Mouse (Mus musculus): ENCODE data around the gene Dab2ip.

Gene Dab2ip

GRCm38 (mm10) chr2:35654795-35655194 is 96.7 kb downstream of the Dab2ip start:
- DNase-seq (ENCODE audit: extremely low read depth, low read depth) = no peak

- DNase-seq (ENCODE audit: extremely low read depth, low read depth) = no peak
Observed at GRCm38 (mm10) chr2:35655996-35656395, 97.9 kb downstream of the Dab2ip start.

GRCm38 (mm10) chr2:35658311-35658710 is 100.2 kb downstream of the Dab2ip start:
- no peak for DNase-seq (ENCODE audit: extremely low read depth, low read depth)

- no peak for DNase-seq (ENCODE audit: extremely low read depth, low read depth)
Observed at GRCm38 (mm10) chr2:35659578-35660194, 101.6 kb downstream of the Dab2ip start.

GRCm38 (mm10) chr2:35660953-35661374 is 102.9 kb downstream of the Dab2ip start:
- DNase-seq (ENCODE audit: extremely low read depth, low read depth) = no peak

- DNase-seq (ENCODE audit: extremely low read depth, low read depth) = no peak
Observed at GRCm38 (mm10) chr2:35661454-35662000, 103.5 kb downstream of the Dab2ip start.

- no peak for DNase-seq (ENCODE audit: extremely low read depth, low read depth)
Observed at GRCm38 (mm10) chr2:35662001-35662491, 104.0 kb downstream of the Dab2ip start.

- DNase-seq (ENCODE audit: extremely low read depth, low read depth) = no peak
Observed at GRCm38 (mm10) chr2:35662738-35663550, 104.9 kb downstream of the Dab2ip start.

GRCm38 (mm10) chr2:35667746-35668145 is 109.7 kb downstream of the Dab2ip start:
- no peak for DNase-seq (ENCODE audit: extremely low read depth, low read depth)

- no peak for DNase-seq (ENCODE audit: extremely low read depth, low read depth)
Observed at GRCm38 (mm10) chr2:35669217-35669616, 111.2 kb downstream of the Dab2ip start.

- DNase-seq (ENCODE audit: extremely low read depth, low read depth) = no peak
Observed at GRCm38 (mm10) chr2:35669748-35670147, 111.7 kb downstream of the Dab2ip start.

GRCm38 (mm10) chr2:35670300-35670699 is 112.2 kb downstream of the Dab2ip start:
- no peak for DNase-seq (ENCODE audit: extremely low read depth, low read depth)

- DNase-seq (ENCODE audit: extremely low read depth, low read depth) = no peak
Observed at GRCm38 (mm10) chr2:35671980-35672910, 114.2 kb downstream of the Dab2ip start.

- DNase-seq (ENCODE audit: extremely low read depth, low read depth) = no peak
Observed at GRCm38 (mm10) chr2:35673181-35673580, 115.1 kb downstream of the Dab2ip start.

- DNase-seq (ENCODE audit: extremely low read depth, low read depth) = no peak
Observed at GRCm38 (mm10) chr2:35673986-35674385, 115.9 kb downstream of the Dab2ip start.

GRCm38 (mm10) chr2:35674431-35674830 is 116.4 kb downstream of the Dab2ip start:
- DNase-seq (ENCODE audit: extremely low read depth, low read depth) = no peak

GRCm38 (mm10) chr2:35676075-35676665 is 118.1 kb downstream of the Dab2ip start:
- DNase-seq (ENCODE audit: extremely low read depth, low read depth) = no peak

- DNase-seq (ENCODE audit: extremely low read depth, low read depth) = no peak
Observed at GRCm38 (mm10) chr2:35677855-35678254, 119.8 kb downstream of the Dab2ip start.

GRCm38 (mm10) chr2:35678440-35678839 is 120.4 kb downstream of the Dab2ip start:
- DNase-seq (ENCODE audit: extremely low read depth, low read depth) = no peak

GRCm38 (mm10) chr2:35679812-35680672 is 122.0 kb downstream of the Dab2ip start:
- peak; percentile 37 for DNase-seq (ENCODE audit: extremely low read depth, low read depth)

Measured in MEL-GATA-1-ER (cell line).